Mouse (Mus musculus) layer of hippocampus, postnatal 14 days (tissue): ENCODE results near the gene Pcyox1. TPM values are rescaled to one million over a fixed set of nuclear protein-coding genes. Genes with fewer than 3 reads are reported as not detected.
A peak's percentile ranks its signal among the peaks of the same experiment; 100 is the strongest.
"Not testable (repeated sequence)": the region's sequence is repeated elsewhere in the genome, so short reads cannot be mapped to it uniquely, and the experiment has no call there.

ENCODE experiments used
- DNase-seq, 2 experiments: peaks; one replicate each; pipeline ENCODE4 v3.0.0; 2021 to 2022; ENCODE audit warnings: low spot score in 2 of 2, mixed read lengths in 1 of 2
- total RNA-seq, 2 experiments: library from RNA; stranded (reverse); gene quantifications; 2 replicates each; pipeline ENCODE4 v1.2.3; 2021

Pcyox1 gene
- total RNA-seq, 2 experiments from 2014 or later = 113 to 130 TPM

DNA sequence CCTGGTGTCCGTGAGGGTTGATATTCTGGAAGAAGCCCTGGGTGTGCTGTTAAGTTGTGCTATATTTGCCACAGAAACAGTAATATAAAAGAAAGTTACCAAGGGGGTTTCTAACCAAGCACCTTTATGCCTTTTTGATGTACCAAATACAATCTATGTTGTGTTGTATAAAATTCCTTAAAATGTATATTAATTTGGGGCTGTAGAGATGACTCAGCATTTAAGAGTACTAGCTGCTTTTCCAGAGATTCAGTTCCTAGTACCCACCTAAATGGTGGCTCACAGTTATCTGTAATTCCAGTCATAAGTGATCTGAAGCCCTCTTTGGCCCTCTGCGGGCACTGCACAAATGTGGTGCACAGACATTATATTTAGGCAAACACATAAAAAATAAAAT, 30.1 kb downstream of the Pcyox1 start:
- no peak for DNase-seq

- peak; percentile 24 to 48 for DNase-seq
Observed at GRCm38 (mm10) chr6:86366125-86366852, 30.7 kb downstream of the Pcyox1 start.

DNA sequence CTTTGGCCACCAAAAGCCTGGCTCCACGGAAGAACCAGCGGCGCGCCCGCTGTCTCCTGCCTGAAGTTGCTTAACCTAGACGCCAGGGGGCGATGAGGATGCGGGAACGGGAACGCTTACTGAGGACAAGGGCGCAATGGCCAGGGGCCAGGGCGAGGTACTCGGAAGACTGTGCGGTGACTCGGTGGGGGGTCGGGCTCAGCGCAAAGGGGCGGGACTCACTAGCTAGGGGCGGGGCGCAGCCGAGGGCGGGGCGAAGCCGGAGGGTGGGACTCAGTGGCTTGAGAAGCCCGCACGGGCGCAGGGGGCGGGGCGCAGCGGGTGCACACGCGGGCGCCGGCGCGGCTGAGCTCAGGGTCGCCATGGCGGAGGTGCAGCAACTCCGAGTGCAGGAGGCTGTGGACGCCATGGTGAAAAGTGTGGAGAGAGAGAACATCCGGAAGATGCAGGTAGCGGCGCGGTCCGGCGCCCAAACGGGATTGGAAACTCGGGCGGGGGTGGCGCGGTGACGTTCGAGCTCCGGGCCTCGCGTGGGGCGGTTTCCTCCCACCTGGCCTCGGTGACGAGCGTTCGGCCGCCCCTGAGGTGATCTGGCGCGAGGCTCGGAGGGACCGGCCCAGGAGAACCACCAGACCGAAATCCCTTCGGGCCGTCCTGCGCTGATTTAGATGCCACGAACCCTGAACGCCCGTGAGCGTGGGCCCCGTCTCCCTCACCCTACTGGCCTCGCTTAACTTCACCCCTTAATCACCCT, 31.4 kb downstream of the Pcyox1 start, which contains the start of gene Fam136a:
Gene Fam136a (plus strand): TSS at position 276 of the 754 bp plus-strand sequence.
- peak; percentile 92 to 96 for DNase-seq

GRCm38 (mm10) chr6:86364442-86365141, 32.4 kb downstream of the Pcyox1 start:
- peak; percentile 80 to 92 for DNase-seq

- DNase-seq = no peak
Observed at GRCm38 (mm10) chr6:86361373-86361772, 35.6 kb downstream of the Pcyox1 start.

- DNase-seq = no peak
Observed at GRCm38 (mm10) chr6:86360691-86361090, 36.3 kb downstream of the Pcyox1 start.

DNA sequence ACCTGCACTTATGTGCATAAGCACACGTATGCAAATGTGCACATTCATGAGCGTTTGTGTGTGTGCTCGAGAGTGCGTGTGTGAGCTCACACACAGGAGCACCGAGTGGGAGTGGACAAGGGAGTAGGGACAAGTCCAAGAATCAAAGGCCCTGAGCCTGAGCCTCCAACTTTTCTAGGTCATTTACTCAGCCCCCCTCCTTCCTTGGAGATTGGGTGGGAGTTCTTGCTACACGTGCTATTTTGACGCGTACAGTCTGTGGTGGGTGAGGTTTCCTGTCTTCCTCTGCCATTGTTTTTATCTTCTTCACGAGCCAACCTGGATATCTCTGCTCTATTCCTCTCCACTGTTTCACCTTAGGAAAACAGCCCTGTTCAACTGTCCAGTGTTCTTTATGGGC, 40.0 kb downstream of the Pcyox1 start:
- DNase-seq = no peak

DNA sequence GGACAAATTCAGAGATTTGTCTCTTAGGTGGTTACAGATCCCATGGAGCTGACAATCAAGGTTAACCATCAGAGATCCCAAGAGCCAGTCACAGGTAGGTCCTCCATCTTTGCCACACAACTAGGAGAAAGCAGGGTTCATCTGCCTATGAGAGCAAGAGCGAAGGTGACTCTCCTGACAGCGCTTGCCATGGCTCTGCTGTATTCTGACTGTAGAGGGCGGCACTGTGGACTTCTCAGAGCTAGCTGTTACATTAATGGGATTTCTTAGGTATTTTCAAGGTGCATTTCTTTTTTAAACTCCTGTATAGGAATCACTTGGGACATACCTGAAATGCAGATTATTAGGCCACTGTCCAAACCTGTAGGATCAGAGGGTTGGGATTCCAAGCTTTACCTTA, 42.0 kb downstream of the Pcyox1 start:
- no peak for DNase-seq

DNA sequence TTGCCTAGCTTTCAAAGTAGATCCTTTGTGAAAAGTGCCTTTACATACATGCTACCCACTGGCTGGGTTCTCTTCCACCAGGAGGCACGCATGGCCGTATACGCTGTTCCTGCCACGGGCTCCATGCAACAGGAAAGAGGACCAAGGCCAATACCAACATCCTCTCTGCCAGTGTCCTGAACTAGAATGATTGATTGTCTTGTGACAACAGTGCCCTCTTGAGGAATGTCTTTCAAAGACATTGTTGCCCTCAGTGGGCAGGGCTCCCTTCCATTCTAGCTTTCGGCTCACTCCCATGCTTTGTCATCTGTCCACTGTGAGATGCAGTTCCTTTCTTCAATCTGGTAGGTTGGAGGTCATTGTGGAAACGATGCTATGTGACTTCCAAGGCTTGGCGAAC, 47.7 kb downstream of the Pcyox1 start:
- DNase-seq = no peak

- DNase-seq = no peak
Observed at GRCm38 (mm10) chr6:86346063-86346462, 50.9 kb downstream of the Pcyox1 start.

DNA sequence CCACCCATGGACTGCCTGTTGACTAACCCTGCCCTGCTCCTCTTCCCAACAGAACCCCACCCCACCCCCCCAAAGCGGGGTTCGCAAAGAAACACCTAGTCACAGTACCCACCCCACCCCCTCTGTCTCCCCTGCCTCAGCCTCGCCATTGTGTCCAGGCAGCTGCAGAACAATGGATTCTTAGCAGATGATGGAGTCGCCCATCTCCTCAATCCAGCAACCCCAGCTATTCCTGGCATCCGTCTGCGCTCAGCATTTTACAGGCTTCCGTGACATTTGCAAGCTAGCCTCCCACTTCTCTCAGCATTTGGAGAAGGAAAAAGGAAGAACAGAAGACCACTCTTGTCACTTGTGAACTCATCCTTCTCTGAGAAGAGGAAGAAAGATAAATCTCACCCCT, 53.3 kb downstream of the Pcyox1 start:
- DNase-seq = no peak

GRCm38 (mm10) chr6:86336340-86336739, 60.6 kb downstream of the Pcyox1 start:
- DNase-seq = not testable (repeated sequence)

Other genes starting within 250 kb of the Pcyox1 start
- 10 to 100 TPM; 38.1 to 42.4 TPM for gene Tgfa, start 201.9 kb downstream of the Pcyox1 start, total RNA-seq
- 10 to 100 TPM; 31.3 to 35.0 TPM for gene Fam136a, start 31.5 kb downstream of the Pcyox1 start, total RNA-seq
- 10 to 100 TPM; 77.9 to 92.1 TPM for gene Snrpg, start 25.9 kb downstream of the Pcyox1 start, total RNA-seq
- 100 to 1,000 TPM; 135 to 147 TPM for gene Tia1, start 7.1 kb upstream of the Pcyox1 start, total RNA-seq
- under 1 TPM in 1 of 2 experiments, not detected in 1; 0.90 TPM for gene Gm44790, start 29.5 kb upstream of the Pcyox1 start, total RNA-seq
- gene C87436, start 41.2 kb upstream of the Pcyox1 start, total RNA-seq = 10 to 100 TPM; 16.8 to 17.1 TPM
- gene Pcbp1, start 129.2 kb upstream of the Pcyox1 start, total RNA-seq = 100 to 1,000 TPM; 176 to 183 TPM
- 1 to 10 TPM; 1.2 to 2.1 TPM for gene Asprv1, start 231.0 kb upstream of the Pcyox1 start, total RNA-seq